Mouse (Mus musculus) liver, embryonic 15.5 days (tissue): ENCODE results near the gene Plcb4. TPM values are rescaled to one million over a fixed set of nuclear protein-coding genes. Genes with fewer than 3 reads are reported as not detected.

Source experiments
- ATAC-seq: fragments of 200-750 bp; cut with Nextera tagmentation; 2 replicates; pipeline ENCODE4 v1.8.0; 2017; ENCODE audit warnings: moderate number of reproducible peaks, mild to moderate bottlenecking, moderate library complexity; ENCODE audit not compliant: insufficient read depth
- H3K27ac ChIP-seq: fragments of 300-500 bp; sonication (generic); replicated peaks from 2 replicates; pipeline ENCODE4 v1.5.1; 2015; ENCODE audit warnings: mild to moderate bottlenecking, inconsistent platforms
- H3K27me3 ChIP-seq: fragments of 300-500 bp; sonication (generic); 2 replicates; pipeline ENCODE4 v1.6.1; 2015; ENCODE audit warnings: mild to moderate bottlenecking, inconsistent platforms
- H3K36me3 ChIP-seq: fragments of 300-500 bp; sonication (generic); replicated peaks from 2 replicates; pipeline ENCODE4 v1.6.1; 2015; ENCODE audit warnings: moderate library complexity, mild to moderate bottlenecking, inconsistent platforms
- H3K4me1 ChIP-seq: fragments of 300-500 bp; sonication (generic); replicated peaks from 2 replicates; pipeline ENCODE4 v1.6.1; 2015; ENCODE audit warnings: inconsistent platforms
- H3K4me2 ChIP-seq: fragments of 300-500 bp; sonication (generic); 2 replicates; pipeline ENCODE4 v1.6.1; 2015; ENCODE audit warnings: moderate library complexity, mild to moderate bottlenecking, inconsistent platforms
- H3K4me3 ChIP-seq: fragments of 300-500 bp; sonication (generic); replicated peaks from 2 replicates; pipeline ENCODE4 v1.5.1; 2015; ENCODE audit warnings: mild to moderate bottlenecking, inconsistent platforms
- H3K9ac ChIP-seq: fragments of 300-500 bp; sonication (generic); 2 replicates; pipeline ENCODE4 v1.6.1; 2015; ENCODE audit warnings: moderate library complexity, mild to moderate bottlenecking, inconsistent platforms
- H3K9me3 ChIP-seq: fragments of 300-500 bp; sonication (generic); replicated peaks from 2 replicates; pipeline ENCODE4 v1.6.1; 2016; ENCODE audit warnings: inconsistent platforms
- WGBS: fragments of 180-500 bp; shearing (Covaris S2); methylation state at CpG from one replicate; pipeline ENCODE4 v1.1.7; 2015; ENCODE audit warnings: mixed read lengths; ENCODE audit not compliant: insufficient replicate concordance; 5-methylcytosine and 5-hydroxymethylcytosine counted together
- polyA plus RNA-seq: library from polyadenylated mRNA; unstranded; fragments of >200 nt; fragmentation: Nextera tagmentation; extraction: Ambion mirVana; gene quantifications from 2 replicates; pipeline ENCODE4 v1.2.1, GENCODE M21; 2015

The Plcb4 gene
- polyA plus RNA-seq, 1 experiment from 2014 or later, result 1.6 TPM

DNA sequence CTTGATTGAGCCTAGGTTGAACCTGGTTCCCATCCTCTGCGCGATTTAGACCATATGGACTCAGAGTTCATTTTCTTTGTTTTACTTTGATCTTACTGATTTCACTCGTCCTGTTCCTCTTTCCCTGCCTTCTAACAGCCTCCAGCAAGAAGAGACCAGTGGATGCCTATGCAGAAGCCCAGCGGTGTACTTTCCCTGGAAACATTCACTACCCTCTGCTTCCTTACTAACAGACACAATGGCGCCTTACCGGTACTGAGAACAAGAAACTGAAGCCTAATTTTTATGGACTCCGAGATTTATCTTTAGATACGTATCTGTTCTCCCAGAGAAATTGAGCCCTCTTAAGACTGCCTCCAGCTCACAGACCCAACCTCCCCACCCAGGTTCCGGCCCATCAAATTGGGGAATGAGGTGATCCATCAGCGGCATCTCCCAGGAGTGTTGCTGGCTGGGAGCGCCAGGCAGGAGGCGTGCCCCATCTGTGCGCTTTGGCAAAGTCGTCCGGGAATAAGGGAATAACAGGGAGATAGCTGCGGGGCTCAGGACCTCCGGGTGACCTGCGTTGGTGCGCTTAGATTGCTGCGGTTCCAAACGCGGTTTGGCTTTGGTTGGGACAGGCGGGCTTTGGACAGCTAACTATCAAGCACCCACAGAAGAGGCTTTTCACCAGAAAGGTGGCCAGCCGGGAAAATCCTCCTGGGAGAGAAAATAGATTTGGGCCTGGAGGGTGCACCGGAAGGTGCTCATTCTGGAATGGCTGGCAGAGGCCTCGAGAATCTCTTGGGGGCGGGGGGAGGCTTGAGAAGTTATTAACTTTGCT lies 392.2 kb downstream of the Plcb4 start:
- H3K4me1 ChIP-seq, result no peaks in the 10 kb centered on the region
- no peak for ATAC-seq
- no peak overlapping the region for H3K4me3 ChIP-seq
- no peak overlapping the region for H3K4me2 ChIP-seq
- no peak overlapping the region for H3K27ac ChIP-seq
- H3K9ac ChIP-seq, result no peak overlapping the region
- H3K9me3 ChIP-seq, result no peaks in the 10 kb centered on the region
- no peaks in the 10 kb centered on the region for H3K36me3 ChIP-seq
- 19% methylated on average over 27 of the region's 27 CpGs for WGBS
- H3K27me3 ChIP-seq, result peaks cover 19% of the 10 kb centered on the region

GRCm38 (mm10) chr2:136051688-136052289 lies 393.0 kb downstream of the Plcb4 start, which contains the start of gene Lamp5:
Gene Lamp5, plus strand, starts transcription at chr2:136052239.
- H3K4me3 ChIP-seq, result no peak within 1 kb of the TSS
- H3K9me3 ChIP-seq, result no peaks in the 10 kb centered on the region
- WGBS, result 14% methylated on average over 8 of the region's 8 CpGs
- ATAC-seq, result no peak
- H3K9ac ChIP-seq, result no peak within 1 kb of the TSS
- H3K36me3 ChIP-seq, result no peaks in the 10 kb centered on the region
- H3K4me1 ChIP-seq, result no peaks in the 10 kb centered on the region
- H3K27me3 ChIP-seq, result peaks cover 19% of the 10 kb centered on the region
- H3K27ac ChIP-seq, result no peak within 1 kb of the TSS
- no peak within 1 kb of the TSS for H3K4me2 ChIP-seq

GRCm38 (mm10) chr2:136057861-136058331 lies 399.1 kb downstream of the Plcb4 start:
- Histone ChIP-seq H3K9ac (no peak overlapping the region), H3K4me2 (no peak overlapping the region), H3K27me3 (peaks cover 44% of the 10 kb centered on the region), H3K36me3 (no peaks in the 10 kb centered on the region), H3K4me3 (no peak overlapping the region), H3K4me1 (no peaks in the 10 kb centered on the region), H3K27ac (no peak overlapping the region), H3K9me3 (no peaks in the 10 kb centered on the region)
- no peak for ATAC-seq
- WGBS, result 3% methylated on average over 19 of the region's 19 CpGs

DNA sequence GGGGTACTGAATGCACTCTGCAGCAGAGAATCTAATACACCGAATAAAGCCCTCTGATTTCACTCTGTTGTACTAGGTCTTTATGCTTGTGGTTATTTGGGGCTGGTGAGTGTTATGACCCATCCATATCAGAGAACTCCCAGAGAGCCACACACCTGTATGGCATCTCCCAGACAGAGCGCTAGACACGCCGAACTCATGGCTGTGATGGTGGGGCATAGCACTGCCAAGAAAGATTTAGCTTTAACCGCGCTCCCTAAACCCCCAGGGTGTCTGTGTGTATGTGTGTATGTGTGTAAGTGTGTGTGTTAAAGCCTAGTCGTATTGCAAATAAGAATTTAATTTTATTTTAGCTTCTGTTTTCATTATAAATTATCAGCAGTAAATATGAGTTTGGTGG lies 399.6 kb downstream of the Plcb4 start:
- Histone ChIP-seq H3K4me3 (no peak overlapping the region), H3K4me1 (no peaks in the 10 kb centered on the region), H3K36me3 (no peaks in the 10 kb centered on the region), H3K27ac (no peak overlapping the region), H3K9me3 (no peaks in the 10 kb centered on the region), H3K27me3 (peaks cover 44% of the 10 kb centered on the region), H3K9ac (no peak overlapping the region), H3K4me2 (no peak overlapping the region)
- WGBS, result 9% methylated on average over 7 of the region's 7 CpGs
- ATAC-seq, result no peak

DNA sequence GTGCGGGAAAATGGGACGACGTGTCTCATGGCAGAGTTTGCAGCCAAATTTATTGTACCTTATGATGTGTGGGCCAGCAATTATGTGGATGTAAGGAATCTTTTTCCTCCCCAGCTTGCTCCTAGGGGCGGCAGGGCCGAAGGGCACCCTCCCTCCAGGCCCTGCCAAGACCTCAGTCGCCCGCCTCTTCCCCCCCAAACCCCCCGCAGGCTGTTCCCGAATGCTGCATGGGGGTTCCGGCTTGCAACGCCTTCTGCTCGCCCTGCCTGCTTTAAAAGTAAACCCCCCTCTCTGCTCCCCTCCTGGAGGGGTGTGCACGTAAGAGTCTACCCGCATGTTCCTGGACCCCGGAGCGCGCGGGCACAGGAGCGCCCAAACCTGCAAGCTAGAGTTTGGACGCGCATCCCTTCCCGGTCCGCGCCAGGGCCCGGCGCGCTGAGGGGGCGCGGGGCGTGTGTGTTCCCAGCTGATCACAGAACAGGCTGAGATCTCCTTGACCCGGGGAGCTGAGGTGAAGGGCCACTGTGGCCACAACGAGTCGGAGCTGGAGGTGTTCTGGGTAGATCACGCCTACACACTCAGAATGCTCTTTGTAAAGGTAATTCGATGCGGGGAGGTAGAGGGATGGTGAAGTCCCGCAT lies 400.3 kb downstream of the Plcb4 start:
- no peak overlapping the region for H3K4me2 ChIP-seq
- ATAC-seq, result no peak
- H3K27me3 ChIP-seq, result peaks cover 44% of the 10 kb centered on the region

More for the DNA sequence above, 400.3 kb downstream of the Plcb4 start:
- H3K36me3 ChIP-seq, result no peaks in the 10 kb centered on the region
- no peak overlapping the region for H3K27ac ChIP-seq
- H3K9ac ChIP-seq, result no peak overlapping the region
- no peaks in the 10 kb centered on the region for H3K4me1 ChIP-seq
- 2% methylated on average over 37 of the region's 37 CpGs for WGBS
- no peak overlapping the region for H3K4me3 ChIP-seq
- H3K9me3 ChIP-seq, result no peaks in the 10 kb centered on the region
